Mouse (Mus musculus): Measurements from ENCODE around the gene Megf9. TPM values are rescaled to one million over a fixed set of nuclear protein-coding genes. Genes with fewer than 3 reads are reported as not detected.

Gene Megf9
- polyA plus RNA-seq, 1 experiment from 2014 or later, result 11.9 TPM

DNA sequence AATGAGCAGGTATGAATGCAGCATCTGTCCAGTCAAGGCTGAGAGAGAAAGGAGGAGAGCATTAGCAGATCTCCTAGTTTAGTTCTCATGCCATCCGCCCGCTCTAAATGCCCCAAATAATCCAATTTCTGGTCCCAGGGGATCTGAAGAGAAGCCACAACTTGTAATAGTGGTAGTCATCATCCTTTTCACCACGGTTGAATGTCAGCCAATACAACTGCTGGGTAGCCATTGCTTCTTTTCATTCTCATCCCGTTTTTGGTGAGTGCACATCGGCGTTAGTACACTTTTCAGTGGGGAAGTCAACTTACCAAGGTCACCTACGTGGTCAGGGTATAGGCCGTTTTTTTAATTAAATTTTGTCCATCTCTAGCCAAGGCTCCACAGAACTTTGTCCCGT lies 125.3 kb downstream of the Megf9 start:
- H3K9ac ChIP-seq (replicated peaks; ENCODE audit: low read length), result peak overlapping the region; percentile 90
- 27% methylated on average over 9 of the region's 9 CpGs for WGBS
- H3K4me2 ChIP-seq (replicated peaks; ENCODE audit: low read depth, low read length), result peak overlapping the region; percentile 67
- H3K4me3 ChIP-seq (ENCODE audit: low read length), result peak overlapping the region; percentile 82
- ATAC-seq (ENCODE audit: low FRiP score, low TSS enrichment), result no peak
- H3K4me1 ChIP-seq (ENCODE audit: insufficient read depth, low read length), result peaks cover 21% of the 10 kb centered on the region
- no peaks in the 10 kb centered on the region for H3K27me3 ChIP-seq (ENCODE audit: insufficient read depth, low read length)
- H3K9me3 ChIP-seq (ENCODE audit: low read length), result no peaks in the 10 kb centered on the region
- H3K36me3 ChIP-seq (ENCODE audit: insufficient read depth, low read length), result 0 out of 2 replicates have a peak, but pooled peaks cover 3% of the 10 kb centered on the region
- no peak overlapping the region for H3K27ac ChIP-seq (ENCODE audit: low read length)

DNA sequence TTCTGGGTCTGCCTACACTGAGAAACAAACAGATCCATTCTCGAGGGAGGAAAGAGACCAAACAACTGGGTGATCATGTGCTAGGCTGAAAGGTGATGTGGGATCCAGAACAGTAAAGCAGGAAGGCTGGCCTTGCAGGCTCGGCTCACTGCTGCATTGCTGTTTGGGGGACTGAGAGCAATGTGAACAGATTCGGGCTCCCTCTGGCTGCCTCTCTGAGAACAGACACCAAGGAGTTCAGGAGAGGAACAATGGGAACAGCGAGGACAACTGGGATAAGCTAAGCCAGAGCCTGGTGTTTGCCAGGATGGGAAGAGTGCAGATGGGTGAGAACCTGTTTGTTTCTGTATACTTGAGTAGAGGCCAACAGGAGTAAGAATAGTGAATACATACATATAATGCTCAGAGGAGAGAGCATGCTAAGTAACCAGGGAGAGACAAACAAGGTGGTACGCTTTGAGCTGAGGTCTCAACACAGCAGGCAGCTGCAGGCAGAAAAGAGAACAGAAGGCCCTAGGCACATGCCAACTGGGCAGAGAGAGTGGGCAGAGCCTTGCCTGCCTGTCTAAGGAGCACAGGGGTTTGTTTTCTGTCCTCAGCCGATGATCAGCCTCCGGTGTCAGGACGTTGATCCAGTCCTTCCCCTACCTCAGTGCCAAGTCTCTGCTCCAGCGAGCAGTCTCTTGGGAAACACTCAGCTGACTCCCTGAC lies 132.5 kb downstream of the Megf9 start:
- peak; percentile 49; the same call in 1 of the 2 replicates for ATAC-seq (ENCODE audit: low FRiP score, low TSS enrichment)
- WGBS, result 68% methylated on average over 9 of the region's 9 CpGs
- no peak overlapping the region for H3K4me3 ChIP-seq (ENCODE audit: low read length)
- no peaks in the 10 kb centered on the region for H3K9me3 ChIP-seq (ENCODE audit: low read length)
- peaks cover 28% of the 10 kb centered on the region for H3K36me3 ChIP-seq (ENCODE audit: insufficient read depth, low read length)
- H3K27ac ChIP-seq (ENCODE audit: low read length), result no peak overlapping the region
- peaks cover 12% of the 10 kb centered on the region for H3K4me1 ChIP-seq (ENCODE audit: insufficient read depth, low read length)
- no peaks in the 10 kb centered on the region for H3K27me3 ChIP-seq (ENCODE audit: insufficient read depth, low read length)
- no peak overlapping the region for H3K4me2 ChIP-seq (replicated peaks; ENCODE audit: low read depth, low read length)
- H3K9ac ChIP-seq (replicated peaks; ENCODE audit: low read length), result no peak overlapping the region

DNA sequence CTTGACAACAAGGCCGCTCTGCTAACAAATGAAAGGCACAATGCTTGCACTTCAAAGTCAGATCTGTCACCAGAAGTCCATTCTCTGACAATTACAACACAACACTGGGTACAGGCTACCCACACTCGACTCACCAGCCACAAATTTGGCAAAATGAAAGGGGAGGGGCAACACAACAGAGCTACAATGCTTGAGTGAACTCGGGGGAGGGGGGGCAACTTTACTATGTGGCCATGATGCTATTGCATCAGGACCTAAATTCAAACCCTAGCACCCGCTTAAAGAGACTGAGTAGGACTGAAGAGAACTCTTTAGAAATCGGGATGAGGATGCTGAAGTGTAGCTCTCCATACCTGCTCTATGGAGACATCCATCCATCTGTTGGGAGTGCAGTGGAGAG lies 135.3 kb downstream of the Megf9 start:
- H3K9me3 ChIP-seq (ENCODE audit: low read length), result no peaks in the 10 kb centered on the region
- WGBS, result 86% methylated on average over 5 of the region's 5 CpGs
- H3K27me3 ChIP-seq (ENCODE audit: insufficient read depth, low read length), result no peaks in the 10 kb centered on the region
- H3K27ac ChIP-seq (ENCODE audit: low read length), result no peak overlapping the region
- no peak overlapping the region for H3K4me3 ChIP-seq (ENCODE audit: low read length)
- no peak overlapping the region for H3K9ac ChIP-seq (replicated peaks; ENCODE audit: low read length)
- H3K4me2 ChIP-seq (replicated peaks; ENCODE audit: low read depth, low read length), result no peak overlapping the region
- peaks cover 25% of the 10 kb centered on the region for H3K36me3 ChIP-seq (ENCODE audit: insufficient read depth, low read length)
- ATAC-seq (ENCODE audit: low FRiP score, low TSS enrichment), result no peak
- H3K4me1 ChIP-seq (ENCODE audit: insufficient read depth, low read length), result no peaks in the 10 kb centered on the region

DNA sequence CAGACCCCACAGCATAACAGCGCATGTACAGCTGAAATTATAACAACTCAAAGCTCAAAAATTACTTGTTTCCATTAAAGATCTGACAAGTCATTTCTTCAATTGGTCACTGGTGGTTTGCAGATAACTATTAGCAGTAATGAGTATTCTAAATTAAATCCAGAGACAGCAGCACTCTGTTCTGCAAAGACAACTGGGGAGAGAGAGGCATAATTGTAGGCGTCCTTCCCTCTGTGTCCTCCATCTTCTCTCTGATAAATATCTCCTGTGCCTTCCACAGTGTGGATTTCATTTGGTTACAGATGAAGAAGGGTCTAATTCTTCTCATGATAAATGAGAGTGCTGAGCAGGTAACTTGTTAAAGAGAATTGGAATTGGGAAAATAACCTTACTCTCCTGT lies 135.7 kb downstream of the Megf9 start:
- 92% methylated on average over 2 of the region's 2 CpGs for WGBS
- H3K36me3 ChIP-seq (ENCODE audit: insufficient read depth, low read length), result peaks cover 25% of the 10 kb centered on the region
- H3K27ac ChIP-seq (ENCODE audit: low read length), result no peak overlapping the region
- H3K9ac ChIP-seq (replicated peaks; ENCODE audit: low read length), result no peak overlapping the region
- no peak overlapping the region for H3K4me2 ChIP-seq (replicated peaks; ENCODE audit: low read depth, low read length)
- ATAC-seq (ENCODE audit: low FRiP score, low TSS enrichment), result no peak
- H3K4me1 ChIP-seq (ENCODE audit: insufficient read depth, low read length), result no peaks in the 10 kb centered on the region
- no peaks in the 10 kb centered on the region for H3K27me3 ChIP-seq (ENCODE audit: insufficient read depth, low read length)
- no peaks in the 10 kb centered on the region for H3K9me3 ChIP-seq (ENCODE audit: low read length)
- H3K4me3 ChIP-seq (ENCODE audit: low read length), result no peak overlapping the region

DNA sequence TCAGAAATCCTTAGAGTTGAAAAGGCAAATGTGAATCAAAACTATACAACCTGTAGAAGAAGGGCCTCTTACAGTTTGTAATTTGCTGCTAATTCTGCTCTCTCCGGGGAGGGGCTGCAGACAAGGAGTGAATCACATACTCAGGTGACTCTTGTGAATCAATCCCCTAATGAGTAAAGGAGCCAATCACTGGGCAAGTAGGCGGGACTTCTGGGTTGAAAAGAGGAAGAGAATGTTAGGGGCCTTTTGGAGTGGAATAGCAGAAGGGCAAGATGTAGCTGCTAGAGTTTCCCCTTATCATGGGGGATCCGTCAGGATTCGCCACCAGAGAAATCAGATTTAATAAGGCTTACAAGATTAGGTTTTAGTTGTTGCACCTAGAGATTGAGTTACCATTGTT lies 136.7 kb downstream of the Megf9 start:
- no peak overlapping the region for H3K27ac ChIP-seq (ENCODE audit: low read length)
- no peak overlapping the region for H3K4me3 ChIP-seq (ENCODE audit: low read length)
- no peaks in the 10 kb centered on the region for H3K4me1 ChIP-seq (ENCODE audit: insufficient read depth, low read length)
- H3K9me3 ChIP-seq (ENCODE audit: low read length), result no peaks in the 10 kb centered on the region
- no peak overlapping the region for H3K4me2 ChIP-seq (replicated peaks; ENCODE audit: low read depth, low read length)
- no peaks in the 10 kb centered on the region for H3K27me3 ChIP-seq (ENCODE audit: insufficient read depth, low read length)
- peaks cover 22% of the 10 kb centered on the region for H3K36me3 ChIP-seq (ENCODE audit: insufficient read depth, low read length)
- ATAC-seq (ENCODE audit: low FRiP score, low TSS enrichment), result no peak
- 82% methylated on average over 4 of the region's 4 CpGs for WGBS
- no peak overlapping the region for H3K9ac ChIP-seq (replicated peaks; ENCODE audit: low read length)

DNA sequence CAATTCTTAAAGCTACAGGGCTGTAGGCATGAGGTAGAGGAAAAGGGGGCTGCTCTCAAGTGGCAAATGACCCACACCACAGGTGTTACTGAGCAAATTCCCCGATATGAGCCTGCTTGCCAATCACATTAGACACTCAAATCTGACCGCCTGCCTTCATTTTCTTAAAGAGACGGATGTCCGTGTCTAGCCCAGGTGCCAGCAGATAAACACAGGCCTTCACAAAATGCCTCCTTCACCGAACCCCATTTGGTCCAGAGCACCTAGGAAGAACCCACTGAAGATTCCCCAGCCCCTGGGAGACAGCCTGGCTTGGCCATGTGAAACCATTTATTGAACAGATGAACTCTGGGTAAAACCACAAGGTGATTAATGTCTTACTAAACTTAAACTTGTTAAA lies 138.1 kb downstream of the Megf9 start:
- Histone ChIP-seq H3K36me3 (ENCODE audit: insufficient read depth, low read length) (peaks cover 19% of the 10 kb centered on the region), H3K4me2 (replicated peaks; ENCODE audit: low read depth, low read length) (no peak overlapping the region), H3K27me3 (ENCODE audit: insufficient read depth, low read length) (no peaks in the 10 kb centered on the region), H3K4me1 (ENCODE audit: insufficient read depth, low read length) (no peaks in the 10 kb centered on the region), H3K4me3 (ENCODE audit: low read length) (no peak overlapping the region), H3K27ac (ENCODE audit: low read length) (no peak overlapping the region), H3K9me3 (ENCODE audit: low read length) (no peaks in the 10 kb centered on the region), H3K9ac (replicated peaks; ENCODE audit: low read length) (no peak overlapping the region)
- no peak for ATAC-seq (ENCODE audit: low FRiP score, low TSS enrichment)
- WGBS, result 84% methylated on average over 5 of the region's 5 CpGs

DNA sequence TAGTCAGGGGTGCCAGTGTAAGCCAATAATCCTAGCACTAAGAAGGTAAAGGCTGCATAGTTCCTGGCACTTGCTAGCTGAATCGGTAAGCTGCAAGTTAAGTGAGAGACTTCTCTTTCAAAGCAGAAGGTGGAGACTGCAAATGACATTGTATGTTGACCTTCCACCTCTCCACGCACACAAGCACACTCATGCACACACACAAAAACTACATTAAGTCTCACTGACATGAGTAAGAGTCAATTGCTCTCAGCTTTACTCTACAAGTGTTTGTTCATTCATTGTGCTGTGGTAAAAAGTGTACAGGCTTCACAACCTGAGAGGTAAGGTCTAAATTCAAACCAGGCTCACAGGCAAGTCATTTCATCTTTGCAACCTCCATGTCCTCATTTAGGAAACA lies 140.1 kb downstream of the Megf9 start:
- no peak overlapping the region for H3K27ac ChIP-seq (ENCODE audit: low read length)
- H3K4me2 ChIP-seq (replicated peaks; ENCODE audit: low read depth, low read length), result no peak overlapping the region
- H3K4me1 ChIP-seq (ENCODE audit: insufficient read depth, low read length), result no peaks in the 10 kb centered on the region
- no peak overlapping the region for H3K4me3 ChIP-seq (ENCODE audit: low read length)
- no peak for ATAC-seq (ENCODE audit: low FRiP score, low TSS enrichment)
- H3K27me3 ChIP-seq (ENCODE audit: insufficient read depth, low read length), result no peaks in the 10 kb centered on the region
- peaks cover 8% of the 10 kb centered on the region; the same call in 1 of the 2 replicates for H3K36me3 ChIP-seq (ENCODE audit: insufficient read depth, low read length)
- no peaks in the 10 kb centered on the region for H3K9me3 ChIP-seq (ENCODE audit: low read length)
- no peak overlapping the region for H3K9ac ChIP-seq (replicated peaks; ENCODE audit: low read length)
- WGBS, result 95% methylated on average over 2 of the region's 2 CpGs

DNA sequence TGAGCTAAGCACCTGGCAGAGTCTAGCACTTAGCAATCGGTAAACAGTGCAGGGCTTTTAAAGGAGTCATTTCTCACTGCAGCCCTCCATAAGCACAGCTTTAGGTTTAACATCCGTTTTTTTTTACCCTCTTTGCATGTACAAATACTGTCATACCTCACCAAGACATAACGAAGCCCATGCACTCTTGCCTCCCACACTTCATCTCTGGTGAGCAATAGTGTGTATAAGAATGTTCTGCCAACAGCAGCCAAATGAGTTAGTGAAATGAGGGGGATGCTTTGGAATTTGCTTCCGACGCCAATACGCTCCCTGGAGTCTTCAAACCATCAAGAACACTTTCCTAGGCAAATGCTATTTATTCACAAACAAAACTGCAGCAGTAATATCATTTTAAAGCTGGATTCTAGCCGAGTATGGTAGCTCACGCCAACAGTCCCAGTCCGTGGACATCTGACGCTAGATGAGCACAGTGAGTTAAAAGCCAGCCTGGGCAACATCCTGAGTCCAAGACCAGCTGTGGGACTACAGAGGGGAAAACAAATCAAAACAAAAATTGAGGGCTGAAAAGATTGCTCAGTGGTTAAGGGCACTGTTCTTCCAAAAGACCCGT lies 142.9 kb downstream of the Megf9 start:
- no peaks in the 10 kb centered on the region for H3K4me1 ChIP-seq (ENCODE audit: insufficient read depth, low read length)
- no peak for ATAC-seq (ENCODE audit: low FRiP score, low TSS enrichment)
- H3K27ac ChIP-seq (ENCODE audit: low read length), result no peak overlapping the region
- H3K27me3 ChIP-seq (ENCODE audit: insufficient read depth, low read length), result no peaks in the 10 kb centered on the region
- no peak overlapping the region for H3K9ac ChIP-seq (replicated peaks; ENCODE audit: low read length)
- 83% methylated on average over 11 of the region's 11 CpGs for WGBS
- no peaks in the 10 kb centered on the region for H3K9me3 ChIP-seq (ENCODE audit: low read length)
- H3K4me3 ChIP-seq (ENCODE audit: low read length), result no peak overlapping the region
- H3K4me2 ChIP-seq (replicated peaks; ENCODE audit: low read depth, low read length), result no peak overlapping the region
- peaks cover 4% of the 10 kb centered on the region; the same call in 1 of the 2 replicates for H3K36me3 ChIP-seq (ENCODE audit: insufficient read depth, low read length)

DNA sequence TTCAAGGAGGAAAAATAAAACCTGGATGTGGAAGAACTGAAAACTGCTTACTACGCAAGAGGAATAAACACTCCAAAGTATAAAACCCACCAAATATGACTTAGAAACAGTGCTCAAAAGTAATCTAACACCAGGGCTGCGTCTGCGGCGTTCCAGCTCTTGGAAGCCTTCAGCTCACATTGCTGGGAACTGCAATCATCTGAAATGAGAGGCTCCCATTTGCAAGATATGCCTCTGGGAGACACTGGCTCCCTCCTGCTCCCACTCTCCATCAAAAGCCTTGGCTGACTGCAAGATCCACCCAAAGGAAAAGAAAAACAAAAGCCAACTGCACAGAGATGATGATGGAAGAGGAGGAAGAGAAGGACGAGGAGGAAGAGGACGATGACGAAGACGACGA lies 143.7 kb downstream of the Megf9 start:
- Histone ChIP-seq H3K27me3 (ENCODE audit: insufficient read depth, low read length) (no peaks in the 10 kb centered on the region), H3K36me3 (ENCODE audit: insufficient read depth, low read length) (peaks cover 4% of the 10 kb centered on the region; the same call in 1 of the 2 replicates), H3K4me1 (ENCODE audit: insufficient read depth, low read length) (no peaks in the 10 kb centered on the region), H3K9ac (replicated peaks; ENCODE audit: low read length) (no peak overlapping the region), H3K4me3 (ENCODE audit: low read length) (no peak overlapping the region), H3K4me2 (replicated peaks; ENCODE audit: low read depth, low read length) (no peak overlapping the region), H3K27ac (ENCODE audit: low read length) (no peak overlapping the region), H3K9me3 (ENCODE audit: low read length) (no peaks in the 10 kb centered on the region)
- ATAC-seq (ENCODE audit: low FRiP score, low TSS enrichment), result no peak
- 88% methylated on average over 9 of the region's 9 CpGs for WGBS

DNA sequence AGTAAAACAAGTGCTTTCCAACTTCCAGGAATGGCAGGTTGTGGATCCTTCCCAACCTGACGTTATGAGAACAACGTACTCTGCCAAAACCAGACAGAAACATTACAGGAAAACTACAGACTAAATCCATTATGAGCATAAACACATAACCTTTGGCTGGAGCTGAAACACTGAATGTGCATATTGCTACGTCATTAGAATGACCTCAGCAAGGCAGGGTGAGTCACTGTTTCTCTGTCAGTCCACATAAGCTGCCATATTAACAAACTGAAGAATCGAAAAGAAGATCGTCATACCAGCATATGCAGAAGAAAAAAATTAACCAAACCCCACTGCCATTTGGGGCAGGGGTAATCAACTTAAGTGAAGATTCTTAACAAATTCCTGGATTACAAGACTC lies 148.6 kb downstream of the Megf9 start:
- no peaks in the 10 kb centered on the region for H3K4me1 ChIP-seq (ENCODE audit: insufficient read depth, low read length)
- WGBS, result 83% methylated on average over 5 of the region's 5 CpGs
- no peak overlapping the region for H3K4me3 ChIP-seq (ENCODE audit: low read length)
- H3K9me3 ChIP-seq (ENCODE audit: low read length), result no peaks in the 10 kb centered on the region
- ATAC-seq (ENCODE audit: low FRiP score, low TSS enrichment), result no peak
- H3K9ac ChIP-seq (replicated peaks; ENCODE audit: low read length), result no peak overlapping the region
- H3K4me2 ChIP-seq (replicated peaks; ENCODE audit: low read depth, low read length), result no peak overlapping the region
- H3K27ac ChIP-seq (ENCODE audit: low read length), result no peak overlapping the region
- no peaks in the 10 kb centered on the region for H3K27me3 ChIP-seq (ENCODE audit: insufficient read depth, low read length)
- H3K36me3 ChIP-seq (ENCODE audit: insufficient read depth, low read length), result peaks cover 4% of the 10 kb centered on the region; the same call in 1 of the 2 replicates

Data from kidney, embryonic 16.5 days (tissue).